Mouse (Mus musculus) adipocyte (in vitro differentiated cells): ENCODE results near the gene Dcdc2a.

Experiments
- DNase-seq: peaks from one replicate; pipeline ENCODE4 v3.0.0-alpha.2; 2016; ENCODE audit warnings: low spot score

The Dcdc2a gene

DNA sequence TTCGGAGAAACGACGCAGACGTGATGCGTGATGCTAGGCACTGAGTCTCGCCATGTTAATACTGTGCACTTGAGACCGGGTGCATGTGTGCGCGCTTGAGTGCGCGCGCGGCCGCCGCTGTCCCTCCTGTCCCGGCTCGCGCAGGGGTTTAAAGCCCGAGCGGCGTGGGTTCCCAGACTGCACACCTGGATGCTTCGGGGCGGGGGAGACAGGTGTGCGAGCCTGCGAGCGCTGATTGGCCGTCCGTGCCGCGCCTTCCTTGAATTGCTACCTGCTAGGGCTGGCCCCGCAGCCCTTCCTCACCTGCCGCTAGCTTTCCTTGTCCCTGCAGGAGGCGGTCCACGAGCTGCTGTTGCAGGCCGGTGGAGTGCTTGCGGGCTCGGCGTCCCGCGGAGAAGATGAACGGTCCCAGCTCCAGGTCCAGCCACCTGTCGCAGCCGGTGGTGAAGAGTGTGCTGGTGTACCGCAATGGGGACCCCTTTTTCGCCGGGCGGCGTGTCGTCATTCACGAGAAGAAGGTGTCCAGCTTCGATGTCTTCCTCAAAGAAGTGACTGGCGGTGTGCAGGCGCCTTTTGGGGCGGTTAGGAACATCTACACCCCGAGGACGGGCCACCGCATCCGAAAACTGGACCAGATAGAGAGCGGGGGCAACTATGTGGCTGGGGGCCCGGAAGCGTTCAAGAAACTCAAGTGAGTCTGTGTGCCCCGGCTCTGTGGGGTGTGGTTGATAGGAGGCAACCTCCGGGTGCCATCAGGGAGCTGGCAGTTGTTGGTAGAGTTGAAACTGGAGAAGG, at the start of gene Dcdc2a:
Dcdc2a (plus strand) TSS at position 132 of the 795 bp plus-strand sequence.
- no peak for DNase-seq

DNA sequence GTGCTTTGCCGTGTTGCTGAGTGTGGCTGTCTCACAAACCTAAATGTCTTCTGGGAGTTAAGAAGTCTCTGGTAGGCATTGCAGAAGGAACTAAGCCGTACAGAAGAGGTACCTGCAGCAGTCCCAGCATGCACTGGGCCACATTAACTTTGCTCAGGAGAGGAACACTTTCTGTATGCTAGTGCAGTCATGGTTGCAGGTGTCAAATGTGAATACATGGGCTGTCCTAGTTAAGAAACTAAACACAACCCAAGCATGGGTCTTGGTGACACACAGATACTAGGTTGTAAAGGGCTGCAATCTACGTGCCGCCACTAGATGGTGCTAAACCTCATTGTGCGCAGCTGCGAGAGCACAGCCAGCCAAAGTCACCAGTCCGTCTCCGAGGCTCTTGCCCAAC, 48.7 kb upstream of the Dcdc2a start:
- no peak for DNase-seq

DNA sequence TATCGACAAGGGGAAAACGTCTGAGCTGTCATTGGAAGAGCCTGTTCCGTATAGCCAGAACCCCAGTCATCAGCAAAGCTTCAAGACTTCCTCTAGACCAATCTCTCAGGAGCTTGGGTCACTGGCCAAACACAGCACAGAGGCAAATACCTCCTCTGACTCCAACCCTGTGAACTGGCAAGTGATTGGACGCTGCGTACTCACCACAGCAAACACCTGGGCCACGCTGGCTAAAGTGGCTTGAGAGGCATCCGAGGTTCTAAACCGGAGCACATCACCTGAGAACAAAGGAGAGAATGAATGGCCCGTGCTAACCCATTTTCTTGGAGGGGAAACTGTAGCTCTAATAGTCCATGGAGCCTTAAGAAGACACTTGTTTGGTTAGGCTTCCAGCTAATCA, 37.5 kb upstream of the Dcdc2a start:
- no peak for DNase-seq

DNA sequence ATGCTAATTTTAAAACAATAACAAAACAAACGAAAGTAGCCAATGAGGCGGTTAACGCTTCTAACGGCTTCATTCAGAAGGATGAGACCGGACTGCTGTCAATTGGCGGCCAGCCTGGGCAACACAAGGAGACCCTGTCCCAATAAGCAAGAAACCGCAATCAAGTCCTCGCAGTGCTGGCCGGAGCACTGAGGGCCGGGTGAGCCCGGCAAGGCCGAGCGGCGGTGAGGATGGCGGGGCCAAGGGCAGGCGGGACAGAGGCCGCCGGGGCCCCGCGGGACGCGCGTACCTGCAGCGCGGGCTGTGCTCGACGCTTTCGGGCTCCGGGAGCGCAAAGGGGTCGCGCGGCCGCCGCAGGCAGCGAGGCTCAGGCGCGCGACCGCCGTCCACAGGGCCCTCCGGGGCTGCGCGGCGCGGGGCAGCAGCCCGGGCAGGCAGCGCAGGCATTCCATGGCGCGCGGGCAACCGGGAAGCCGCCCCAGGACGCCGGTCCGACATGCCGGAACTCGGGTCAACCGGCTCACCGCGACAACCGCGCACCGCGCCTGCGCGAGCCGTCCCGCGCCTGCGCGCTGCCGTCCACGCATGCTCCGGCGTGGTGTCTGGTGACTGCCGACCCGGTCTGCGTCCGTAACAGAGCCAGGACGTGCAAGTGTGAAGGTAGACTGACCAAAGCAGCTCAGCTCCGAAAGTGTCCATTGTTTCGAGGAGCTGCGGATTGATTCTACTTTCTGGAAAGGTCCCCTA, 35.8 kb upstream of the Dcdc2a start, which contains the start of gene Mrs2:
Mrs2 (minus strand) TSS at position 587 of the 747 bp plus-strand sequence.
- peak; percentile 81 for DNase-seq

DNA sequence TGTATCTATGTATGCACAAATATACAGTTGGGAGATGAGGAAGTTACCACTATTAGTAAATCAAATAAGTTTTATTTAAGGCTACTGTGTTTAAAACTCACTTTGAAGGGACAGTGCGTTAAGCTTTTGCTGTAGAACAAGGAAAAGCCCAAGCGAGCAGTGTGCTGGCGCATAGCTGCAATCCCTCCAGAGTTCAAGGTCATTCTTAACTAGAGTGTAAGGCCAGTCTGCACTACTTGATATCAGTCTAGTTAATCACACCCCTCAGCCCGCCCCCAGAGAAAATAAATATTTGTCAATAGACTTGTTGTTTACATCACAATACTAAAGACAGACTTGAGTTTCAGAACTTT, 35.3 kb upstream of the Dcdc2a start:
- DNase-seq, result no peak

DNA sequence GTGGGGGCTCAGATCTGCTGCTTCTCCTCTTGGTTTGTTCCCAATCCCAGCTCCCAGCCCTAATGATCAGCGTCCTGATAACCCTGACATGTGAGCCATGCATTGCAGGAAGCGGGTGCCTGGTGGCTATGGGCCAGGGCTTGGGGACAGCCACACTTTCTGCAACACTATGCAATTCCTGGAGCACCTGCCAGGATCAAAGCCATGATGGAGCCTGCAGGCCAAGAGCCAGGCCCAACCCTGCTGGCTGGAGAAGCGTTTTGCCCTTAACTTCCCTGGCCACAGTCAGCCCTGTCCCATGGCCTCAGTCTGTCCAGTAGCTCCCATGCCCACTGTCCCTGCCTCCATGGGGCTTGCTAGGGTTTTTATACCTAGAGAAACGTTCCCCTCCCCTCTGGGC, 33.4 kb upstream of the Dcdc2a start:
- no peak for DNase-seq

DNA sequence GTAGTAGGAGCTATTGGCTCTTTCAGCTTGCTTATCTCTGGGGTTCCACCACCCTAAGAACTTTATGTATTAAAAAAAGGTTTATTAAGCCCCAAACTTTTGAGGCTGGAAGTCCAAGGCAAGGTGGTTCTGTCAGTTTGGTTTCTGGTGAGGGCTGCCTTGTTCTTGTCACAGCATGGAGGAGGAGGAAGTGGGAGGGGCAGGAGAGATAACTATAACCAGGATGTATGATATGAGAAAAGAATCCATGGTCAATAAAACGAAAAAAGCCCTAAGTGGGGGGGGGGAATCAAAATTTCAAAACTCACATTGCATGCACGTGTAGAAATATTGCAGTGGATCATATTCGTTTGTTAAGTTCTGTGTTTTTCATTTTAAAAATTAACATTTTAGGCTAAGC, 32.7 kb upstream of the Dcdc2a start:
- DNase-seq, result no peak

DNA sequence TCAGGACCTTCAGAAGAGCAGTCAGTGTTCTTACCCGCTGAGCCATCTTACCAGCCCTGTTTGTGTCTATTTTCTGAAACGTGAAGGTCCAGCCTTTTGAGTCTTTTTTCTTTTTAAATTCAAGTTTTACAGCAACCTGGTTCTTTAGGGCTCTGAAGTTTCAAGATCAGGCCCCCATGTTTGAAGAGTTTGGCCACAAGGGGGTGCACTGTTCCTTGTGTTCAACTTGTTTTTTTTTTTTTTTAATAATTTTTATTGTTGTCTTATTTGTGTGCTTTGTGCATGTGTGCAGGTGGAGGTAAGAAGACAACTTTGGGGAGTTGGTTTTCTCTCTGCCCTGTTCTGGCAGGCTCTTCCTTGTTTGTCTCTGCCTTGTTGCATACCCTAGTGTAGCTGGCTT, 31.1 kb upstream of the Dcdc2a start:
- DNase-seq, result peak; percentile 37

DNA sequence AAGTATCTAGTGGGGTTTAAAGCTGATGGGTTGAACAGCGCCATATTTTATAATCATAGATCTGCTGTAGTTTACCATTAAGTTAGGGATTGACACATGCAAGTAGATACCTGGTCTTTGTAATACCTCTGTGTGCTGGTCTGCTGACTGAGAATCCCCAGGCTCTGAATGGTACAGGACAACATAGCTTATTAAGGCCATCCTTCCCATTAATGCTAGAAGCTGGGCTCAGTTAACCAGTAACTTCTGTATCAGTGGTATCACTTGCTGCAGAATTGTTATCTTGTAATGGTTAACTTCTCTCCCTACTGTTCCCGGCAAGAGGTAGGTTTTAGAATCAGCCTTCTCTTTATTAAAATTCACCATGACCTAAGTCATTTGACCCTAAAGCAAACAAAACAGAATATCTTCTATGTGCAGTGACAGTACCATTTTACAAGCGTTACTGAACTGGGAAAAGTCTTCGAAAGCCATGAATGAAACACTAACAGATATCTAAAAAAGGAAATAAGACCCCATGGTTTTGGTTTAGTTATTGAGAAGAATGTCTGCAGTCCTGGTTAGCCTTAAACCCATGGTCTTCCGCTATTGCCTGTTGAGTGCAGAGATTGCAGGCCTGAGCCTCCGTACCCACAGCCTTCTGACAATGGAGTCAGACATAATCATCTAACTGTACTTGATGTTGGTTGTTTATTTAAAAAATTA, 29.2 kb upstream of the Dcdc2a start:
- DNase-seq, result no peak

DNA sequence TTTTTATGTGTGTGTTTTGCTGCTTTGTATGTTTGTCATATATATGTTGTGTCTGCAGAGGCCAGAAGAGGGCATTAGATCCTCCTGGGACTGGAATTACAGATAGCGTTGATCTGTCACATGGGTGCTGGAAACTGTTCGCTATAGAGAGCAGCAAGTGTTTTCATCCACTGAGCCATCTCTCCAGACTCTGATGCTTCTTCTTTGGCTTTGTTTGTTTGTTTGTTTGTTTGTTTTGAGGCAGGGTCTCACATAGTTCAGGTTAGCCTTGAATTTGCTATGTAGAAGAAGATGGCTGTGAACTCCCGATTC, 28.7 kb upstream of the Dcdc2a start:
- DNase-seq, result no peak

DNA sequence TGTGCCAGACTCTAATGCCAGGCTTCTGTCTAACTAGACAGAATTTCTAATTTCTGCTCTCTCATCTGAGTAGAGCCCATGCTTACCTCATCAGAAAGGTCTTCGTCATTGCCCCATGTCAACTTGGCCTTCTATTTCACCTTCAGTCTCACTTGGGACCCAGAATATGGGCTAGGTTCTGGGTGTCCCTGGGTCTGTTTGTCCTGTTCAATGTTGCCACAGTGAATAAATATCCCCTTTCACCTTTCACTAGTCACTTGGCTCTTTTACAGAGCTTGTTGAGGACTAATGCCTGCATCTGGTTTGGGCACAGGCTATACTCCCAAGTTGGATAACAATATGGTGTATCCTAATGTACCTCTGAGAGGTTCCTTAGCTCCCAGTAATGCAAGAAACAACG, 16.3 kb upstream of the Dcdc2a start:
- no peak for DNase-seq

DNA sequence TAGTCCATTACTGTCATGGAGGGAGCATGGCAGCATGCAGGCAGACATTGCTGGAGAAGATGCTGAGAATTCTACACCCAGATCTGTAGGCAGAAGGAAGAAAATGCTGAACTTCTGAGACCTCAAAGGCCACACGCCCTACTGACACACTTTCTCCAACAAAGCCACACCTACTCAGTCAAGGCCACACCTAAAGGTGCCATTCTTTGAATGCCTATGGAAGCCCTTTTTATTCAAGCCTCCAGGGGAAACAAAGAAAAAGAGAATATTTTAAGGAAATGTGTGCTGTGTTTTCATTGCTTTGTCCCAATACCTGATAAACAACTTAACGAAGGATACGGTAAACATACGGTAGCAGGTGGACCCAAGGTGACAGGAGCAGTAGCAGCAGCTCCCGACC, 3.1 kb upstream of the Dcdc2a start:
- DNase-seq, result no peak

DNA sequence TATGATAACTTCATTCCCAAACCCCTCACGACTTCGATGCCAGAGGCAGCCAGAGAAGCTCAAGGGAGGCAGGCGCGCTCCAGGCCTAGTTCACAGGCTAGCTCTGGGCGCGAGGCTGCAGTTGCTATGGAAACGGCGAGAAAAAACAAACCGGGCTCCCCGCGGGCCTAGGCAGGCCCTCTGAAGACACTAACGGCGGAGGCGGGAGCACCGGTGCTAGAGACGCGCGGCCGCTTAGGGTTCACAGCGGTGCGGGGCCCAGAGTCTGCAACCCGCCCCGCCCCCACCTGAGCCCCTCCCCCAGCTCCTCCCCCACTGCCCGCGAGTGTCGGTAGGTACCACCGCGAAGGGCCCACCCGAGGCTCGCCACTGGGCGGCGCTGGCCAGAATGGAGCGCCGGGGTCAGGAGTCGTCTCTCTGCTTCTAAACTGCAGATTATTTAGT, 671 bp upstream of the Dcdc2a start:
- no peak for DNase-seq

DNA sequence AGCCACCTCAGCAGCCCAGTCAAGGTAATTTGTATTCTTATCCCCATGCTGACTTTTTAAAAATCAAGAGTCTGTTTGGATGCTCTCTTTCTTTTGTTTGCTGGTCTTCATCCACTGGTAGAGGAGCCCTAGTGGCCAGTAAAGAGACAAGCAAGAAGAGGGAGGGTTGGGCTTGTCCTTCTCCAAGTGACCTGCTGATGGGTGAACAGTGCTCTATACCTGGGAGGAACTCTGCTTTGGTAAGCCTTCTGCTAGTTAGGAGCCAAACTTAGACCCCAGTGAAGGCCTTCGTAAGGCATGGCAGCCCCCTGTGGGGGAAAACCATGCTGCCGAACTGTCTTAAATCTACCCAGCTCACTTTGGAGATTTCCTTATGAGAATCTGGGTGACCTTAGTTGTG, 10.9 kb downstream of the Dcdc2a start:
- no peak for DNase-seq

DNA sequence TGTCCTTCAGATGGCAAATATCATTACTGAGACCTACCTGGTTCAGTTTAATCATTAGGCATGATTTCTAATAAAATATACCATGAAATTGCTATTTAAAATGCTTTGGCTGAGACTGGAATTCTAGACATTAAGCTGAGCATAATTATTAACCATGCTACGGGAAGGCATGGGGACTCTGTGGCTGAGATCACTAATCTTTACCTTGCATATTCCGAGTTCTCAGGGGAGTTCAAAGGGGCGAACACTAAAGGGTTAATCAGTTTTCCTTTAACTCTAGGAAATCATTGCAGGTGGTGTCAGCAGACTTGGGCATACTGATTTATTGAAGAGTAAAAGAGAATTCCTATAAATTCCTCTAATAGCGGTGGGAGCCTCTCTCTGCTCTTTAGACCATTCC, 11.4 kb downstream of the Dcdc2a start:
- no peak for DNase-seq

DNA sequence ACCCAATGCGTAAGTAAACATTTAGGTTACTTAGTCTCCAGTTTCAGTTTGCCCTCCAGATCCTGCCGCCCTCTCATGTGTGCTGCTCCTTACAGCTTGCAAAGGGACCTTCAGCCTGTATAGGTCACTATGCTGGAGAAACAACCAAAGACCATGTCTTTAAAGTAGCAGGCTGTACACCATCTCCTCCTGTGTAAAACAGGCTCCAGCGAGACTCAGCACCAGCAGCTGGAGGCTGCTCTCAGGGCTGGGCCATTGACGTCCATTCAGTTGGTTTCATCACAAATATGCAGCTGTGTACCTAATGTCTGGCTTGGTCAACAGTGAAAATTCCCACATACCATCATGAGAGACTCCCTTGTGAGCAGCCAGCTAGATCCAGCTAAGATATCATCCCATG, 14.0 kb downstream of the Dcdc2a start:
- DNase-seq, result no peak

DNA sequence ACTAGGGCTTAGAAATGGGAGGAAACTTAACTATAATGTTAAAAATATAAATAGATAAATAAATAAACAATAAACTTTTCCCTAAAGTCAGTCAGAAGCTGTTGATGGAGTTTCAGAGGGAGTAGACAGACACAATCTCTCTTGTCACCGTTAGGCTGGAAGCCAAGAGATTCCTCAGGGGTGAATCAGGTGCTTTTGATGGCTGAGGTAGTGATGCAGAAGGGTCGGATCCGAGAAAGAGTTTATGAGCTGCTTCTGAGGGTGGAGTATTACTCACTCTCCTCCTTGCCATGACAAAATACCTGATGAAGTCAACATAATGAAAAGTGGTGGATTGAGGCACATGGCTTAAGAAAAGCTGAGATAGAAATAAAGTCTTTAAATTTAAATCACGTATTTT, 15.0 kb downstream of the Dcdc2a start:
- no peak for DNase-seq

DNA sequence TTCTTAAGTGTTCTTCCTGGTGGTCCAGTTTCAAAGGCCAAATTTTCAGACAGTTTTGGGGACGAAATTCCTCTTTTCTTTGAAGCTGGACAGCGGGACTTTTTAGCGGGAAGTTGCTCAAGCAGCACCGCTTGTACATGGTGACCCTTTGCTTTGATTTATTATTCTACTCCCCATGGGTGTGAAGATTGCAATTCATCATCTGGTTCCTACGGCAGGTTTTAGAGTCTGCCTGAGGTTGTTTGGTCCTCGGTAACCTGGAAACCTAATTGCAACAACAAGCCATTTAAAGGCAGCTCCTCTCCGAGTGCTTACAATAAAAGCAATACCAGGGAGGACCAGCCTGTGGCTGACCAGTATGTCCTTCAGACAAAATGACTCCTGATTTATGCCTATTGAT, 21.5 kb downstream of the Dcdc2a start:
- DNase-seq, result no peak

DNA sequence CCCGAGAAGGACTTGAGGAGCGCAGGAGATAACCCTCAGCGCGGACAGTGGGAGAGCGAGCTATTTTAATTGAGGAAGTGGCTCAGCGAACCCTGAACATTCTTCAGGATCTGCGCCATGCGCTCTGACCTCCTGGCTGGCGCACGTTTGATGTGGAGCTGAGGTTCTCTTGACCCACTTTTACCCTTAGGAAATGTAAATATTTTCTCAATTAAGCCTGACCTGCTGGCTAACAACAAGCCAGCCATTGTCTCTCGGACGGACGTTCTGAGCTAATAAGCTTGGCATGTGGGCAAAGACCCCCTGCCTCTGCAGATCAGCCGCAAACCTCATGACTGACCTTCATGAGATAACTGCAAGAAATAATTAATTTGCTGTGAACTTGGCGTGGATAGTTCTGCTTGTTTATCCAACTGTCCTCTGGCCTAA, 27.4 kb downstream of the Dcdc2a start:
- DNase-seq, result no peak

DNA sequence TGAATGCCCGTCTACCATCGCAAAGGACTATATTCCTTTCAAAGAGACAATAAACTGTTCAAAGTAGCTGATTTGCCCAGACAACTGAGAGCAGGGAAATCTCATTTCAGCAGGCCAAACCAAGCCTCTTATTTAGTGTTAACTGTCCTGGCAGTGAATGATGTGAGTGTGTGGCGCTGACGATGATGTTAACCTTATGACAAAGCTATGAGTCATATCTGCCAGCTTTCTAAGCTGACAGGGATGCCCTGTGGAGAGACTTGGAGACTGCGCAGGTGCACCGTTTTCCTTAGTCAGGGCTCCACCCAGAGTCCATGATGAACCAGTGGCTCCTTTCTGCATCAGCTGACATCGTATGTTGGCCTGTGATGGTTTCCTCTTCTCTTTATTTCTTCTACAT, 29.3 kb downstream of the Dcdc2a start:
- DNase-seq, result no peak

DNA sequence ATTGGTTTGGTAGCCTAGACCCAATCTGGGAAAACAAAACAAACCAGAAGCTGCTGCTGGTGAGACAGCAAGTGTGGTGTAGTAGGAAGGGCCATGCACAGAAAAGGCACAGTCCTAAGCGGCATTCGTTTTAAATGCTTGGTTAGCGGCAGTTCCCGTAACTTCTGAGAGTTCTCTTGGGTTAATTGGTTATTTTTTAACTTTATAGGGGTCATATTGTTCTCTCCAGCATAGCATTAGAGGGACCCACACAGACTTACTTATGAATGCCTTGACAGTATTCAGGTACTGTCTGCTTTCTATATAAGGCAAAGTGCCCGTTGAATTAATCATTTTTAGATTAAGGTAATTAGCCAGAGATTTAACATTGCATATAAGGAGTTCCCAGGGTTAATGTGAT, 35.5 kb downstream of the Dcdc2a start:
- no peak for DNase-seq

DNA sequence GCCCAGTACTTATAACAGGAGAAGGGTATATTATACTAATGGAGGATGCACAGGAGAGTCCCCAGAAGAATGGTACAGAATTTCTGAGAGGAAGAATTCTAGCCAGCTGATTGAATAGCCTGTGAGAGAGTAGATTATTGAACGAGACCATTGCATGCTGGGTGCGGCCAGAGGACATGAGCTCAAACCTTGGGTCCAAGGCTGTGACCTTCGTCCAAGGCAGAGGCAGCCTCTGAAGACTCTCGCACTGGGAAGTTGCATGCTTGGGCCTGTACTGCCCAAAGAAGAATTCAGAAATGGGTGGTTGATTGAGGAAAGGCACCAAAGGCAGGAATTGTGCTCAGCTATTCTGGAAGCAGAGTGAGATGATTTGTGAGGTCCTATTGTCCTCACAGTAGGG, 38.0 kb downstream of the Dcdc2a start:
- DNase-seq, result no peak

DNA sequence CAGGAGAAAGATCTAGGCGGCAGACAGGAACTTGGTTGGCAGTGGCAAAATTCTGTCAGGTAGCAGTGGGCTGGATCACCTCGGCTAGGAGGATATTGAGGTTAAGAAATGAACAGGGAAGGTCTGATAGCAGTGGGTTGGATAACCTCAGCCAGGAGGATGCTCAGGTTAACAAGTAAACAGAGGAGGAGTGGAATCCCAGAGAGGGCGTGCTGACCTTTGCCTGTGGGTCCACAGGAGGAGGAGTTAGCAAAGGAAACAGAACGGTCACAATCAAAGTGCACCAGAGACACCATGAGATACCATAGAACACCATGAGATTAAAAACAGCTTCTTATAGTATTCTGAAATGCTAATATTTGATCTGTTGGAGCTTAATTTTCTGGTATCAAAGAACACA, 38.6 kb downstream of the Dcdc2a start:
- DNase-seq, result no peak
